Mouse (Mus musculus): ENCODE results near the gene Polr2l. TPM values are rescaled to one million over a fixed set of nuclear protein-coding genes. Genes with fewer than 3 reads are reported as not detected.
"Not testable (repeated sequence)": the region's sequence is repeated elsewhere in the genome, so short reads cannot be mapped to it uniquely, and the experiment has no call there.

Gene Polr2l
- total RNA-seq, 1 experiment from 2014 or later = 47.0 TPM

GRCm38 (mm10) chr7:141456739-141457138 lies 18.2 kb downstream of the Polr2l start:
- no peak for ATAC-seq (replicated peaks; ENCODE audit: low read depth, poor library complexity, severe bottlenecking)

- peak; percentile 51 for ATAC-seq (replicated peaks; ENCODE audit: low read depth, poor library complexity, severe bottlenecking)
Observed at GRCm38 (mm10) chr7:141455610-141456314, 19.2 kb downstream of the Polr2l start.

- ATAC-seq (replicated peaks; ENCODE audit: low read depth, poor library complexity, severe bottlenecking) = peak; percentile 80
Observed at GRCm38 (mm10) chr7:141454967-141455551, 19.9 kb downstream of the Polr2l start, which contains the start of gene Pnpla2. Gene Pnpla2, plus strand, starts transcription at chr7:141455198.

- no peak for ATAC-seq (replicated peaks; ENCODE audit: low read depth, poor library complexity, severe bottlenecking)
Observed at GRCm38 (mm10) chr7:141453636-141454035, 21.3 kb downstream of the Polr2l start.

- no peak for ATAC-seq (replicated peaks; ENCODE audit: low read depth, poor library complexity, severe bottlenecking)
Observed at GRCm38 (mm10) chr7:141451928-141452327, 23.0 kb downstream of the Polr2l start.

- ATAC-seq (replicated peaks; ENCODE audit: low read depth, poor library complexity, severe bottlenecking) = peak; percentile 82
Observed at GRCm38 (mm10) chr7:141447110-141447991, 27.6 kb downstream of the Polr2l start, which contains the start of gene Rplp2. Gene Rplp2, plus strand, starts transcription at chr7:141447370.

GRCm38 (mm10) chr7:141446374-141446773 lies 28.6 kb downstream of the Polr2l start:
- not testable (repeated sequence) for ATAC-seq (replicated peaks; ENCODE audit: low read depth, poor library complexity, severe bottlenecking)

GRCm38 (mm10) chr7:141443828-141444237 lies 31.1 kb downstream of the Polr2l start, which contains the start of gene Pidd1:
Gene Pidd1, minus strand, starts transcription at chr7:141444025.
- peak; percentile 48 for ATAC-seq (replicated peaks; ENCODE audit: low read depth, poor library complexity, severe bottlenecking)

GRCm38 (mm10) chr7:141443081-141443821 lies 31.7 kb downstream of the Polr2l start:
- ATAC-seq (replicated peaks; ENCODE audit: low read depth, poor library complexity, severe bottlenecking) = peak; percentile 48

- ATAC-seq (replicated peaks; ENCODE audit: low read depth, poor library complexity, severe bottlenecking) = no peak
Observed at GRCm38 (mm10) chr7:141442199-141442598, 32.7 kb downstream of the Polr2l start.

- no peak for ATAC-seq (replicated peaks; ENCODE audit: low read depth, poor library complexity, severe bottlenecking)
Observed at GRCm38 (mm10) chr7:141441460-141441859, 33.5 kb downstream of the Polr2l start.

GRCm38 (mm10) chr7:141440613-141441012 lies 34.3 kb downstream of the Polr2l start:
- no peak for ATAC-seq (replicated peaks; ENCODE audit: low read depth, poor library complexity, severe bottlenecking)

GRCm38 (mm10) chr7:141439811-141440210 lies 35.1 kb downstream of the Polr2l start:
- no peak for ATAC-seq (replicated peaks; ENCODE audit: low read depth, poor library complexity, severe bottlenecking)

- no peak for ATAC-seq (replicated peaks; ENCODE audit: low read depth, poor library complexity, severe bottlenecking)
Observed at GRCm38 (mm10) chr7:141439140-141439679, 35.7 kb downstream of the Polr2l start.

GRCm38 (mm10) chr7:141438201-141438968 lies 36.5 kb downstream of the Polr2l start:
- no peak for ATAC-seq (replicated peaks; ENCODE audit: low read depth, poor library complexity, severe bottlenecking)

GRCm38 (mm10) chr7:141437178-141438120 lies 37.5 kb downstream of the Polr2l start, which contains the start of gene Slc25a22:
Gene Slc25a22, minus strand, starts transcription at chr7:141437892.
- peak; percentile 68 for ATAC-seq (replicated peaks; ENCODE audit: low read depth, poor library complexity, severe bottlenecking)

- no peak for ATAC-seq (replicated peaks; ENCODE audit: low read depth, poor library complexity, severe bottlenecking)
Observed at GRCm38 (mm10) chr7:141436523-141436892, 38.4 kb downstream of the Polr2l start.

Measured in common myeloid progenitor, adult 5-6 weeks (primary cell).